Mouse (Mus musculus): ENCODE measurements around the gene Haus4.

- TF ChIP-seq E2F4 (IDR thresholded peaks at IDR 0.05; ENCODE audit: borderline replicate concordance, low read depth, low read length): no peak
- TF ChIP-seq CTCF (IDR thresholded peaks at IDR 0.05 in 2 of 3, conservative IDR thresholded peaks at IDR 0.05 in 1 of 3; ENCODE audit: control insufficient read depth in 1 of 3, insufficient read depth in 1 of 3, low read depth in 2 of 3, low read length in 3 of 3, poor library complexity in 1 of 3, severe bottlenecking in 1 of 3): no peak
- no peak for TF ChIP-seq ETS1 (IDR thresholded peaks at IDR 0.05; ENCODE audit: low read depth, low read length)
- TF ChIP-seq MAX (IDR thresholded peaks at IDR 0.05; ENCODE audit: low read length): no peak
- TF ChIP-seq TAL1 (IDR thresholded peaks at IDR 0.05; ENCODE audit: low read length): no peak
- no peak for TF ChIP-seq POLR2A (IDR thresholded peaks at IDR 0.05; ENCODE audit: control insufficient read depth in 1 of 2, insufficient read depth in 1 of 2, low read depth in 1 of 2, low read length in 2 of 2, poor library complexity in 1 of 2)
- no peak for TF ChIP-seq EP300 (IDR thresholded peaks at IDR 0.05; ENCODE audit: low read depth in 1 of 2, low read length in 2 of 2)
- TF ChIP-seq USF1 (IDR thresholded peaks at IDR 0.05; ENCODE audit: low read depth, low read length): no peak
- TF ChIP-seq RAD21 (IDR thresholded peaks at IDR 0.05; ENCODE audit: low read depth, low read length): no peak
- no peak for TF ChIP-seq MYB (IDR thresholded peaks at IDR 0.05; ENCODE audit: low read depth, low read length)
Measured at GRCm38 (mm10) chr14:54499330-54499729, 55.1 kb downstream of the Haus4 start.

All from MEL (cell line).